Mouse (Mus musculus) cerebellum, postnatal 36 days (tissue): ENCODE measurements around the gene Pitpnc1.

ENCODE experiments used
- DNase-seq, 2 experiments: peaks; one replicate each; pipeline ENCODE4 v3.0.0; 2021 to 2022; ENCODE audit warnings: mixed read lengths in 2 of 2

Gene Pitpnc1

DNA sequence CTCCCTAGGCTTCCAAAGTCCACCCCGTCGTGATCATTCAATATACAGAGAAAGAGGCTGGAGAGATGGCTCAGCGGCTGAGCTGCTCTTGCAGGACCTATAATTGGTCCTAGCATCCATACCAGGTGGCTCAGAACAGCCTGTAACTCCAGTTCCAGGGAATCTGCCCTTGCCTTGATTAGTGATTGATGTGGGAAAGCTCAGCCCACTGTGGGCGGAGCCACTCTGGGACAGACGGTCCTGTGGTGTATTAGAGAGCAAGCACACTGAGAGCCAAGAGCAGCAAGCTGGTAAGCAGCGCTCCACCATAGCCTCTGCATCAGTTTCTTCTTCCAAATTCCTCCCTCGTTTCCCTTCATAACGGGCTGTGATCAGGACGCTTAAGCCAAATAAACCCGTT is 150.6 kb downstream of the Pitpnc1 start:
- DNase-seq: no peak

DNA sequence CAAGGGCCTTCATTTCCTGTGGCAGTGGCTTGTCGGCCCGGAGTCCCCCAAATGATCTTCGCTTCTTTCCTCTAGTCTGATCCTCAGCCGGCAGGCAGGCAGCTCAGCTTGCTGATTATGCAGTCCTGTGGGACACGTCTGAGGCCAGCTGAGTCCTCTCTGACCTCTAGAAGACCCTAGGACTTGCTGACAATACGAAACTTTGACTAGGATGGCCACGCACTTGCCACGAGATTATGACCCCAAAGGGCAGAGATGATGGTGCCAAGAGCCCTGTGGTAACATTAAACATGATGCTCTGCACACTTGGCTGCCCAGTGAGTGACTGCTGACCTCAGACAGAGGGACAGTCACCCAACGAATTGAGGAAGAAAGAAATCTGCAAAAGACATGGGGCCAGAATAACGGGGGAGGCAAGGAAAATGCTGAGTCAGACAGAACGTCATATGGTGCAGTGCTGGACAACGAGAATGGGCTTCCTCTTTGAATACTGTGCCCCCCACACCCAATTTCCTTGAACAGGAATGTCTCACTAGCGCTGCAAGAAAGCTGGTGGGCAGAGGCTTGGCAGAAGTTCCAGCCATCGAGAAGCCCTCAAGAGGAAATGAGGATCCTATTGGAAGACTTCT is 152.7 kb downstream of the Pitpnc1 start:
- DNase-seq: no peak

DNA sequence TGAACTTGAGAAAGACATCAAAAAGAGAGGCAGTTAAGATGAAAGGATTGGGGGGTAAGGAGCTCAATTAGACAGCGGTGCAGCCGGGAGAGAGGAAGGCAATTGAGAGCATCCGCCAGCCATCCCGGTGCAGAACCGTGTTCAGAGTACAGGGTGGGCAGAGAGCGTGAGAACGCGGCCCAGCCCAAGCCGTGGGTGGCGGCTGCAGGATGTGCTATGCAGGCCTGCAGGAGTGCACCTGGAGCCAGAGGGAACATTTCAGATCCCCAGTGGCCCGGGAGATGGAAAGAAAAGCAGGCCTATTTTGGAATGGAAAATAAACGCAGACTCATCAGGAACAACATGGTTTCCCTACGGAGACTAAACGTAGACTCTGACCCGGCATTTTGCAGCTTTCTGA is 155.0 kb downstream of the Pitpnc1 start:
- DNase-seq: no peak

DNA sequence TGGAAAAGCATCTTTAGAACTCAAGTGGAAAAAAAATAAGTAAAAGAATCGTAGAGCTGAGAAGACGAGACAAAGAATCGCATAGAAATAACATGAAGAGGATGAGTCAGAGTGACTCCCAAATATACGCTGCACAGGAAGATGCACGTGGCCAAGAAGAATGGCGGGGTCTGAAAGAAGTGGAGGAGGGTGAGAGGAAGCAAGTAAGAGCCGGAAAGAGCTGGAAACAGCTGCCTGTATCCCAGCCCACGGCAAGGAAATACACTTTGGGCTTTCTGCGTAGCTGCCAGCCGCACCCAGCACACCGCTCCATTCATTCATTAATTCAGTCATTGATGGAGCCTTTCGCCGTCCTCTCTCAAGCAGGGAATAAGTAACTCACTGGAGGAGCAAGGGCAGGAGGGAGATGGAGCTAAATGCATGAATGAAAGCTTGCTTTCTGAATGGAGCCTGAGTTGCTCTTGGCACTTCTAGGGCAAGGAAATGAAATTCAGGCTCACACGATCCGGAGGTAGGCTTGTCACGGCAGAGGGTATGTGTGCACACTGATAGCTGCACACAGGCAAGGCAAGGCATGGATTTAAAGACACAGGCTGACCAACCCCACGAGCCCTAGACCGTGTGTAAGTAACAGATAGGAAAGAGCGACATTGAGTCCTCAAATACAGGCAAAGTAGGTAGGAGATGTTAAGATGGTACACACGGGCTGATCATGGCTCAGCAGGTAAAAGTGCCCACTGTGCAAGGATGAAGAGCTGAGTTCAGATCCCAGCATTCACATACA is 160.0 kb downstream of the Pitpnc1 start:
- DNase-seq: no peak

DNA sequence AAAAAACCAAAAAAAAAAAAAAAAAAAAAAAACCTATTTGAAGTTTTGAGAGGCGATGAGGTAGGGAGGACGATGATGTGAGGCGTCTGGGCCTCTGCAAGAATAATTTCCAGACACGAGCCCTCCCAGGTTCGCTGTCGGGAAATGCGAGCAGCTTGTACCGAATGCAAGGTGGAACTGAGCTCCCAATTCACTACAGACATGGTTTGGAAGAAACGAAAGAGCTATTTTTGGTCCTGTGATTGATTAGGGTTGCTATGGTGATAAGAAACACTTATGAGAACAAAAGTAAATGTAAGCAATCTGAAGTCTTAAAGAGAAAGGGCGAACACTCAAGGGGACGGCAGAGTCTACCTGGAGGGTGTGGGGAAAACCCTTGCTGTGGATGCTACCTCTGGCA is 164.3 kb downstream of the Pitpnc1 start:
- DNase-seq: no peak

DNA sequence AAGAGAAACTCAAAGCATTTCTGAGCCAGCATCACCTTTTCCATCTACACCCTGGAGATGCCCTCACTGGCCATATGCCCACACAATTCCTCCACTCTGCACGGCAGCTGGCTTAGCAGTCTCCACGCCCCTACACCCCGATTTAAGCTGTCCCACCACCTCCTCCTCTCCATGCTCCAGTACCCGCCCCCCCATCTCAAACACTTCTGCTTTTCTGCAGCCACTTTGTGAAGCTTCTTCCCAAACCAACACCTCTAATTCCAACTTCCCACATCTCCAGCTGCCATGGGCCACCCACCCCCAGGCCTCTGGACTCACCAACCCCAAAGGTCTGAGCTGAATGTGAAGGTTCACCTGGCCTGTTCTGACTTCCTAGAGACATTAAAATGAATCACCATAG is 168.4 kb downstream of the Pitpnc1 start:
- DNase-seq: no peak

DNA sequence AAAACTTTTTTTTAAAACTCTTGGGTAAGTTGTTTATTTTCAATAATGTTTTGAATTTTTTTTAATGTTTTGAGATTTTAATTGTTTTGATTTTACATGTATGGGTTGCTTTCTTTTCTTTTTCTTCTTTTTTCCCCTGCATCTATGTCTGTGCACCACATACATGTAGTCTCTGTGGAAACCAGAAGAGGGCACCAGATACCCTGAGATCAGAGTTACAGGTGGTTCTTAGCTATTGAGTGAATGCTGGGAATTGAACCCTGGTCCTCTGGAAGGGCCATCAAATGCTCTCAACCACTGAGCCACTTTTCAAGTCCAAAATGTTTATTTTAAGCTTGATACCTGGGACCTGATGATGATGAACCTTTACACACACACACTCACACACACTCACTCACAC is 170.3 kb downstream of the Pitpnc1 start:
- DNase-seq: no peak

DNA sequence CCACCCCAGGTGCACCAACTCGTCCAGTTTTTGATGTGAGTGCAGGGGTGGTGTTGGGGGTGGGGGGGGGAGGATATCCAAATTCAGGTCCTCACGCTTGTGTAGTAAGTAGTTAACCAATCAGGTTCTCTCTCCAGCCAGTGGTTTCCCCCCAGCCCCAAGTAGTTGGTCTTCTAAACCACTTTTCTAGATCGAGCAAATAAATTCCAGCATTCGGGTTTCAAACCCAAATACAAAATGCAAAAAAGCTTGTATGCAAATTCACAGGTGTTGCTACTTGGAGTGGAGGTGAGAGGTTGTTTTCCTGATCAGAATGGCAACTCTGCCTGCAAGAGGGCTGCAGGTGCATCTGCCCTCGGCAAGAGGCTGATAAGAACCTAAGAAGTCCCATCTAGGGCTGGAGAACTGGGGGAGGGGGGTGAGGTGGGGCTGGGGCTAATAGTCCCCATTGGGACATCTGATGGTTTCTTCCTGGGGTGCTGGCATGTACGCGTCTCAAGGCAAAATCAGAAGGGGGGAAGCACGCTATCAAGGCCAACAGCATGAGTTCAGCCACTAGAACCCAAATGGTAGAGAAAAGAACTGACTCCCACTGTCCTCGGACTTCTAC is 170.9 kb downstream of the Pitpnc1 start:
- no peak for DNase-seq

DNA sequence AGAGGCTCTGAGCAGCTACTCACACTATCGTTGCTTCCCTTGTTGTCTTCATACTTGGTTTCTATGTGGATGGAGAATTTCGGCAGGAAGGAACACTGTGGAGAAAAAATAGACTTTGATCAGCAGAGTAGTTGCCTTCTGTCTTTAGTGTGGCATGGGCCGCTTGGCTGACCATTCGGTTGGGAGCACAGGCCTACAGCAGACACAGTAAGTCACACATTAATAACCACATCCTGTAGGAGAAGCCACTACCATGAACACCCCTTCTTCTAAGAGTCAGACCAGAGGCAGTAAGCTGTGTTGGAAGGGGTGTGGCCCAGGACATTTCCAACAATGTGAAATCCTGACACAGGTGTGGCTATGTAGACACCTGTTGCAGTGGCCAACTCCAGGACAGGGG is 174.3 kb downstream of the Pitpnc1 start:
- no peak for DNase-seq

DNA sequence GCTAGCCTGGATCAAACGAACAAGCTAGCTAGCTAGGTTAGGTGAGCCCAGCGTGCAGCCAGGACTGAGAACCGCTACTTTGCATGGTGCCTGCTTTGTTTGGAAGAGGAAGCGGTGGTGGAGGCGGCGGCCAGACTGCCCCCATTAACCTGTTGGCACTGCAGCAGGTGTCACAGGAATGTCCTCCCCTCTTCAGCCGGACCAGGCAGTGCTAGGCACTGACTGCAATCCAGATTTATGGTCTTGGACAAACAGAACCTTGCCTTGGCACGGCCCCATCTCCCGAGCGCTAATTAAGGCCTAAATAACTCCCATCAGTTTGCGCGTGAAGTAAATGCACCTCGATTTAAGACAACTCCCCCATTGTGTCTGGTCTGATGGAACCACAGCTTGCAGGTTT is 178.5 kb downstream of the Pitpnc1 start:
- DNase-seq: peak; percentile 25 to 34

DNA sequence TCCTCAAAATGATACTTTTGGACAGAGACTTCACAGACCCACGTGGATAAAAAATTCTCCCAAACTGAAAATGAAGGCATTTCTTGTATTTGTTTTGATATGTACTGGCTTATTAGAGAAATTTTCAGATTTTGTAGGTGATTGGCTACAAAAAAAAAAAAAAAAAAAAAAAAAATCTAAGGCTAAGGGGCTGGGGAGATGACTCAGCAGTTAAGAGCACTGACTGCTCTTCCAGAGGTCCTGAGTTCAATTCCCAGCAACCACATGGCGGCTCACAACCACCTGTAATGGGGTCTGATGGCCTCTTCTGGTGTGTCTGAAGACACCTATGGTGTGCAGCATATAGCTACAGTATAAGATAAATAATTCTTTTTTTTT is 182.3 kb downstream of the Pitpnc1 start:
- DNase-seq: no peak

DNA sequence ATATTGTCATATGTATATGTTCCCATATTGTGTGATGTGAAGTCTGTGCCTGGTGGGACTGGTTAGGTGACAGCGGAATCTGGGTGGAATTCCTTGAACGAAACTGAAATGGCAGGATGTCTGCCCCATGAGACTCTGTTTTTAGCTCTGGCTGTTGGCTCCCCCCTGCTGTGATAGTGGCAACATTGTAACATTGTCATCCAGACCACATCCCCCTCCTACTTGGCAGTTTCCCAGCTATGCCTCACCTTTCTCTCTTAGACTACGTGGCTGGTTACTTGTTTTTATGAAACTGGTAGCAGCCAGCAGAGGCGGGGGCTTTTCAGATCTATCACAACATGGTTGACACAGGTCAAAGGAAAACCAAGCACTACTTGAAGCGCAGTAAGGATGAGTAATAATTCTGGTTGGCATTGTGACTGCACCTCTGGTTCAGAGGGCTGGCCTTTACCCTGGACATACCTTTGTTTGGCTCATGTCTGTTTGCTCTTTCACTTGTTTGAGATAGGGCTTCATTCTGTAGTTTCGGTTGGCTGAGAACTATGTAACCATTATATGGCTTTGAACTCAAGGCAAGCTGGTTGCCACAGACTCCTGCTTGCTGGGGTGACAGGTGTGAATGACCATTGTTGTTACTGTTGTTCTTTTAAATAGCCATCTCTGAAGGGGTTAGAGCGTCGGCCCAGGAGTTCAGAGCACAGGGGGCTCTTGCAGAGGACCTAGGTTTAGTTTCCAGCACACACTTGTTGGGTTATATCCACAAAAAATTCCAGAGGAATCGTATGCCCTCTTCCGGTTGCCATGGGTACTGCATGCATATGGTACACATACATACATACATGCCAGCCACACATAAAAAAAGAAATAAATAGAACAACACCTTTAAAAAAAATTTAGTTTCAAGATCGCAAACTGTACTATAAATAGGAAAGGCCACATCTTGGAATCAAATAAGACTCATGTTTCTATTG is 183.0 kb downstream of the Pitpnc1 start:
- no peak for DNase-seq

DNA sequence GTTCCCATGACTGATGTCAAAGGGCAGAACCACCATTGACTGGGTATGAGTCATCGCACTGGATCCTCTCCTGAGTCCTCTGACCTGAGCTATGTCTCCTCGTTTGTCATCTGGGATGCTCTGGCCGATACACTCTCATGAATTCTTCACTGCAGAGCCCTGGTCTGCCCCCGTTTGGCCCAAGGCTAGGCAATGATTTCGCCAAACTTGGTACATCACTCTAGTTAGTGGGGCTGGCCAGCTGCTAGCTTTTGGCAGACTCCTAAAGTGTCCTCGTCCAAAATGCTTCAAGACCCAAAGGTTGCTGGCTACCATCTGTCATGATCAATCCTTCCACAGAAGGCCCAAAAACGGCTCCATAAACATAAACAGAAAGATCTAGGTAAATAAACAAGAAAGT is 184.8 kb downstream of the Pitpnc1 start:
- peak; percentile 19 to 24 for DNase-seq

DNA sequence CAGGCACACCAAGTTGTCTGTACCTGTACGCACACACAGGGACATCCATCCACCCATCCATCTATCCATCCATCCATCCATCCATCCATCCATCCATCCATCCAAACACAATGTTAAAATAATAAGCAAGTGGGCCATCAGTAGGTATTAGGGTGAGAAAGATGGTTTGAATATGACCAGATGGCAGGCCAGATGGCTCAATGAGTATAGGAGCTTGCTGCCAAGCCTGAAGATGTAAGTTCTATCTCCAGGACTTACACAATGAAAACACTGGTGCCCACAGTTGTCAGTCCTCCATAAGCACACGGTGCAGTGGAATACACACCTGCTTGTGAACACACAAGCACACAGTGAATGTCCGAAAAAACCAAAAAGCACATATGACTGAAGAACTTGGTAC is 186.9 kb downstream of the Pitpnc1 start:
- DNase-seq: peak; percentile 65 to 72

DNA sequence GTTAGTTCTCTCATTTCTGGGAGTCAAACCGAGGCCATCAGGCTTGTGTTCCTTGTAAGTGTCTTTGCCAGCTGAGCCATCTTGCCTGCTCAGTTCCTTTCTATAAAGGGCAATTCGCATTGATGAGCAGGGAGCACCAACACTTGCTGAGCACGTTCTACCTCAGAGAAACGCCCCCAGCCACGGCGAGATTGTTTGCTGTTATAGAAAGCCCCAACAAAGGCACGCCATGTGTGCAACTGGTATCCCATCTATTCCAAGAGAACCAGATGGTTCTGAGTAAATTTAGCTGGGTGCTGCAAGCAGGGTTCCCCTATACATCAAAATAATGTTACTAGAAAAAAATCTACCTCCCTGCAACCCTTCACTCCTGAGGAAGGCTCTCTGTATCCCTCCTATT is 188.0 kb downstream of the Pitpnc1 start:
- no peak for DNase-seq

DNA sequence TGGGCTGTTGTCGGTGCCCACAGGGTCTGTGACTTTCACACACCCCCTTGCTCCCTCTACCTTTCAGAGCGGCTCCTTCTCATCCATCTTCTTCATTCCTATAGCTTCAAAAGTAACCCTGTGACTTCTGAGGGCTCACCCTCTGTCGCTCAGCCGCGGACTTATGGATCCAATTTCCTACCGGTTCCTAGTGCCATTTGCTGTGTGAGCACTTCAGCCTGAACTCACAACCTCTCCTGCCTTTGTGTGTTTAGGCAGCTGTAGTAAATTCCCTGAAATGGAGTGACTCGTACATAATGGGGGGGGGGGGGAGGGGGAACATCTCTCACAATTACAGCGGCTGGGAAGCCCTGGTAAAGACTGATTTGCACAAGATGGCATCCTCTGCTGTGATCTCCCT is 191.2 kb downstream of the Pitpnc1 start:
- no peak for DNase-seq

DNA sequence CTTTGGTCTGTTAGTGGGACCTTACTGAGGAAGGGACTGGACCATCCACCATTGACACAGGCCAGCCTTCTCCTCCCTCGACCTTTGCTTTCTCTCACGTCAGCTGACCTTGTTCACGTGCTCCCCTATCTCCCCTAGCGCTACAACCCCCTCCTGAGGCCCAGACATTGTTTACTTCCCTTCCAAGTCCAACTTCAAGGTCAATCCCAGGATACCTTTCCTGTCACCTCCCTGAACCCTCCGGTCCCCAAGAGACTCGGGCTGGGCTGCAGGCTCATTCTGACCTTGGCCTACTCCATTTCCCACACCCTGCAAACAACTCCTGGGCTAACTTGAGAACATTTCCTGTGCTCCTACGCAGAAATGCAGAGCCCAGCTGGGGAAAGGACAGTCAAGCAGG is 193.6 kb downstream of the Pitpnc1 start:
- no peak for DNase-seq

DNA sequence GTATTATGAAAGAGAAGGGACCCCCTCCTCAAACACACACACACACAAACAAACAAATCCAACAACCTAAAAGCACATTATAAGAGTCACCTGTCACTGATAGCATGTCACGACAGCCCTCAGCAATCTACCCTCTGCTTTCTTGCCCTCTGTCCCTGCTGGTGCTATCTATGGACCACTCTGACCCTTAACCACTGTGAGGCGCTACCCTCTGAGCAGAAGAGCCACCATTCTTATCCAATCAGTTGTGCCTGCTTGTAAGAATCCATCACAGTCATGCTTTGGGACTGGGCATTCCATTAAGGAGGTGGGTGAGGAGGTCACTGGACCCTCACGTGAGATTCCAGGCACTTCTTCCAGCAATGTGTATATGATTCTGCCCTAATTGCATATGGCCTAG is 194.2 kb downstream of the Pitpnc1 start:
- DNase-seq: no peak

DNA sequence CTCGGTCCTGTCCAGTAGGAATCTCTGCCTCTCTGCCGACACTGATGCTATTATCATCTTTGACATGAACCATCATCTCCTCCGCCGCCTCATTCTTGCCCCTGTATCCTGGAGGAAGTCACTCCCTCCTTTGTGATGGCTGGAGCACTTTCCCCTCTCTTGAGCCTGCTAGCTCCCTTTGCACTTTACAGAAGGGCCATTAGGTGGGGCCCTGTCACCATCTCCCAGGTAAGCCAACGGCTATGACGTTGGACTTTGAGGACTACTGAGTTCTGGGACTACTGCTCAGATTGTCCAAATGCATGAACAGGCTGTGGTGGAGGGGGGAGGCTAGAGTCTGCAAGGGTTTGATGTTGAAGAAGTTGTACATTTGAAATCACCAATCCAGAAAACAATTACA is 194.6 kb downstream of the Pitpnc1 start:
- DNase-seq: peak; percentile 76 to 79

DNA sequence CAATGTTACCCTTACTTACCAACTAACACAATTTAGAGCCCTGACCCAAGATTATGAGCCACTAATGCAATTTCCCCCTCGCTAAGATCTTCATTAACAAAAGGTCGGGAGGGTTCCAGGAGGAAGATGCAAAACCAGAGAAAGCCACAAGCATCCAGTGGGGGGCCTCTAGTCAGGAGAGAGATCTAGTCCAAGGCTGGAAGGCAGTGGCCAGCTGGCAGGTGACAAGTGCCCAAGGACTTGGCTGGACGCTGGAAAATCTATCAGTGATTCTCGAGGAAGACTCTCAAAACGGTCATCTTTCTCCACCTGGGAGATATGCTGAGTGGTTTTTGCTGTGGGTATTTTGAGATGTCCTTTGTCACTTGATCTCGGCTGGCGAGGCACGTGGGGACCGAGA is 196.3 kb downstream of the Pitpnc1 start:
- DNase-seq: peak in 1 of 2 experiments; percentile 26

DNA sequence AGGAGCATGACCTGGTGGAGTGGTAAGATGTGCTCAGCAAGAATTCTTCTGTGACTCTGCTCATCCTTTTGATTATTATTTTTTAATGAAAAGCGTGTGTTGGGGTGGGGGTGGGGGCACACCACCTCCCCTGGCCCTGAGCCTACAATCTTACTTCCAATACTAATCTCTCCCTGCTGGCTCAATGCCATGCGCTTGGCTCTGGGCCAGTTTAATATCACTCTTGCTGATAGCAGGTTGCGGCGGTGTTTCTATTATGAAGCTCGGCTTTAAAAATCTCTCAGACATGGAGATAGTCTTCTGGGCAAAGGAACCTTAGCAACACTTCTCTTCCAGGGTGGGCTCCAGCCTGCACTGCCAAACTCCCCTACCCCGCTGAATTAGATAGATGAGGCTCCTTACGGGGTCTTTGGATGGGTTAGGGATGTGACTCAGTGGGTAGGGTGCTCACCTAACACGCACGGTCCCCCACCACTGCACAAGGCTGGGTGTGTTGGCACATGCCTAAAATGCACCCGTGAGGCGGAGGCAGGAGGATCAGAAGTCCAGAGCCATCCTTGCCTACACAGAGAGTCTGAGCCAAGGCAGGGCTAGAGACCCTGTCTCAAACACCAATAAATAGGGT is 198.0 kb downstream of the Pitpnc1 start:
- DNase-seq: peak in 1 of 2 experiments; percentile 46

DNA sequence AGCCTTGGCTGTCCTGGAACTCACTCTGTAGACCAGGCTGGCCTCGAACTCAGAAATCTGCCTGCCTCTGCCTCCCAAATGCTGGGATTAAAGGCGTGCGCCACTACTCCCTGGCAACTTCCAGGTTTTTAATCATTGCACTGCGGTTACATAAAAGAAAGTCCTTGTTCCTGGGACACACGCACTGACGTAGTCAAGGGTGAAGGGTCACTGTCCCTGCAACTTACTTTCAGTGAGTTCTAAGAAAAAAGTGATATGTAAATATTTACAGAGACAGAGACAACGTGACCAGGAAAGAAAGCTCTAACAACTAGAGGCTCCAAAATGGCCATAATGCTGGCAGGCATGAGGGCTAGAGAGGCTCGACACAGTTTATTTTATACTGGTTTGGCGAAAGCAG is 199.9 kb downstream of the Pitpnc1 start:
- no peak for DNase-seq

DNA sequence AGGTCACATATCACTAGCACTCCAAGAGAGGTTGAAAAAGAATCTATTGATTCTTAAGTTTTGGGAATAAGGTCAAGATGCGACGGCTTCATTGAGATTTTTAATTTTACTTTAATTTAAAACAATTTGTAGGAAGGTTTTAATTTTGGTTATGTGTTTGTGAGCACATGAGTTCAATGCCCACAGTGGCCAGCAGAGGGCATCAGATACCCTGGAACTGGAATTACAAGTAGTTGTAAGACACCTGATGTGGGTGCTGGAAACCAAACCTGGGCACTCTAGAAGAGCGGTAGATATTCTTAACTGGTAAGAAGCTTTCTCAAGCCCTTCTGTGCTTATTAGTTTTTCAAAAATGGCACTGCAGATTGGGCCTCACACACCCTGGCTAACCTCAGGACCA is 203.0 kb downstream of the Pitpnc1 start:
- DNase-seq: no peak
